ENCODE assay signal across 8 mouse cellular contexts in genomic region chr9:82975342-82976215, GRCm38 (mm10). TPM values are rescaled to one million over a fixed set of nuclear protein-coding genes. Genes with fewer than 3 reads are reported as not detected.
DNase-seq lines count a peak whose midpoint lies in the region; ATAC-seq and TF ChIP-seq lines count a peak whose summit lies in the region.

Gene Phip (minus strand): TSS chr9:82975516.

- DNase-seq in gastrocnemius, adult 8-10 months (ENCODE audit: low spot score in 2 of 2), result peak; percentile 88 to 91
- DNase-seq in induced T-regulatory cell, adult 2 months (ENCODE audit: low read depth), result peak; percentile 95
- DNase-seq in left cerebral cortex, postnatal 10 days (ENCODE audit: extremely low spot score in 1 of 2, low spot score in 2 of 2), result peak; percentile 93 to 98
- peak; percentile 93 for DNase-seq in right cerebral cortex, postnatal 25 days
- DNase-seq in urinary bladder, postnatal 4 days (ENCODE audit: low spot score in 2 of 2), result peak; percentile 96

- H3K4me3 ChIP-seq in cortical plate, adult 2 months (ENCODE audit: insufficient read depth, low read length), result peak within 1 kb of the TSS; percentile 67

- H3K27ac ChIP-seq in cortical plate, adult 2 months (ENCODE audit: insufficient read depth, low read length), result peak within 1 kb of the TSS; percentile 94

- TF ChIP-seq POLR2A in cortical plate, adult 2 months (IDR thresholded peaks at IDR 0.05; ENCODE audit: extremely low read depth, insufficient read depth, low read length), result peak; percentile 81

- peak; percentile 67 for ATAC-seq in activated CD4-positive, CD25-positive, alpha-beta regulatory T cell, adult 4 months
- ATAC-seq in megakaryocyte-erythroid progenitor cell, adult 5-6 weeks (replicated peaks; ENCODE audit: low FRiP score, low TSS enrichment, poor library complexity, severe bottlenecking), result peak; percentile 78

- peaks cover 4% of the 10 kb centered on the region; the same call in 1 of the 2 replicates for H3K4me1 ChIP-seq in cortical plate, adult 2 months (ENCODE audit: control insufficient read depth, insufficient read depth, low read length)

- TF ChIP-seq CTCF in cortical plate, adult 2 months (IDR thresholded peaks at IDR 0.05; ENCODE audit: extremely low read depth, insufficient read depth, low read length), result no peak

- intact Hi-C loops in left cerebral cortex, postnatal 10 days (cut with DNase I), result loop anchor here (5.0 to 10.0 kb wide), 4 partner anchors 139 to 399 kb away; partner anchors contain the start of gene Hmgn3

RNA-seq across cellular contexts. Expression of gene Phip, which starts in this region (rescaled TPM):
- polyA plus RNA-seq in activated CD4-positive, CD25-positive, alpha-beta regulatory T cell, adult 4 months (2017; shearing (Covaris generic)), result 10 to 100 TPM; 72.1 to 76.6 TPM
- polyA plus RNA-seq in cortical plate, adult 2 months (2012; rRNA removed), result 14.8 and 15.6 TPM in 2 replicates
- total RNA-seq in gastrocnemius, adult 8-10 months (2022), result 10 to 100 TPM; 21.4 to 30.8 (median 24.2) TPM
- 10 to 100 TPM; 55.8 to 59.5 TPM for total RNA-seq in left cerebral cortex, postnatal 10 days (2021)
- total RNA-seq in megakaryocyte-erythroid progenitor cell, adult 5-6 weeks (2014; fragmentation: Nextera tagmentation), result 82.4 and 102 TPM in 2 replicates
- 104 and 154 TPM in 2 replicates for total RNA-seq in megakaryocyte-erythroid progenitor cell, adult 5-6 weeks (2017)

Comparison
In these comparisons a context has a peak if more than half of its experiments do, and no peak if none do; other contexts are left out.
1. Peak in every context shown above with its lines: DNase-seq, ATAC-seq, H3K4me3 ChIP-seq and H3K27ac ChIP-seq.